Mouse (Mus musculus): ENCODE data around the gene Tex14. TPM values are rescaled to one million over a fixed set of nuclear protein-coding genes. Genes with fewer than 3 reads are reported as not detected.
A peak's percentile ranks its signal among the peaks of the same experiment; 100 is the strongest.

Tex14 gene
- polyA plus RNA-seq, 1 experiment from 2014 or later: 0.86 TPM

- H3K4me1 ChIP-seq: no peaks in the 10 kb centered on the region
- H3K27me3 ChIP-seq (replicated peaks): no peaks in the 10 kb centered on the region
- H3K4me3 ChIP-seq (replicated peaks): no peak within 1 kb of the TSS
- H3K9ac ChIP-seq (replicated peaks): no peak within 1 kb of the TSS
- H3K4me2 ChIP-seq: no peak within 1 kb of the TSS
- H3K27ac ChIP-seq (replicated peaks): no peak within 1 kb of the TSS
- H3K36me3 ChIP-seq: no peaks in the 10 kb centered on the region
- 81% methylated on average over 3 of the region's 3 CpGs for WGBS
- ATAC-seq (ENCODE audit: low FRiP score): no peak
- no peaks in the 10 kb centered on the region for H3K9me3 ChIP-seq (replicated peaks)
These were observed 161.6 kb downstream of the Tex14 start, which contains the start of gene Gm11492 for GRCm38 (mm10) chr11:87566501-87566900. Gene Gm11492, plus strand, starts transcription at chr11:87566653.

GRCm38 (mm10) chr11:87568255-87568953 lies 163.5 kb downstream of the Tex14 start, which contains the start of gene Sept4:
Gene Sept4, plus strand, starts transcription at chr11:87568903.
- Histone ChIP-seq H3K9ac (replicated peaks) (no peak within 1 kb of the TSS), H3K4me1 (no peaks in the 10 kb centered on the region), H3K36me3 (no peaks in the 10 kb centered on the region), H3K4me2 (no peak within 1 kb of the TSS), H3K4me3 (replicated peaks) (no peak within 1 kb of the TSS), H3K27me3 (replicated peaks) (no peaks in the 10 kb centered on the region), H3K27ac (replicated peaks) (no peak within 1 kb of the TSS), H3K9me3 (replicated peaks) (no peaks in the 10 kb centered on the region)
- ATAC-seq (ENCODE audit: low FRiP score): no peak
- 79% methylated on average over 7 of the region's 7 CpGs for WGBS

GRCm38 (mm10) chr11:87570743-87571142 lies 165.9 kb downstream of the Tex14 start:
- ATAC-seq (ENCODE audit: low FRiP score): no peak
- Histone ChIP-seq H3K4me2 (no peak overlapping the region), H3K4me1 (no peaks in the 10 kb centered on the region), H3K36me3 (no peaks in the 10 kb centered on the region), H3K4me3 (replicated peaks) (no peak overlapping the region), H3K9me3 (replicated peaks) (no peaks in the 10 kb centered on the region), H3K27me3 (replicated peaks) (no peaks in the 10 kb centered on the region), H3K9ac (replicated peaks) (no peak overlapping the region), H3K27ac (replicated peaks) (no peak overlapping the region)
- 85% methylated on average over 5 of the region's 5 CpGs for WGBS

- H3K36me3 ChIP-seq: no peaks in the 10 kb centered on the region
- H3K9ac ChIP-seq (replicated peaks): no peak overlapping the region
- 96% methylated on average over 1 of the region's 1 CpGs for WGBS
- no peak overlapping the region for H3K27ac ChIP-seq (replicated peaks)
- H3K4me3 ChIP-seq (replicated peaks): no peak overlapping the region
- H3K4me2 ChIP-seq: no peak overlapping the region
- H3K4me1 ChIP-seq: no peaks in the 10 kb centered on the region
- no peaks in the 10 kb centered on the region for H3K9me3 ChIP-seq (replicated peaks)
- ATAC-seq (ENCODE audit: low FRiP score): no peak
- no peaks in the 10 kb centered on the region for H3K27me3 ChIP-seq (replicated peaks)
These were observed 166.6 kb downstream of the Tex14 start for GRCm38 (mm10) chr11:87571361-87571950.

GRCm38 (mm10) chr11:87573751-87574150 lies 168.9 kb downstream of the Tex14 start:
- Histone ChIP-seq H3K27ac (replicated peaks) (no peak overlapping the region), H3K36me3 (no peaks in the 10 kb centered on the region), H3K4me2 (no peak overlapping the region), H3K9me3 (replicated peaks) (no peaks in the 10 kb centered on the region), H3K27me3 (replicated peaks) (no peaks in the 10 kb centered on the region), H3K4me3 (replicated peaks) (no peak overlapping the region), H3K4me1 (peaks cover 17% of the 10 kb centered on the region), H3K9ac (replicated peaks) (no peak overlapping the region)
- ATAC-seq (ENCODE audit: low FRiP score): no peak
- WGBS: 75% methylated on average over 7 of the region's 7 CpGs

GRCm38 (mm10) chr11:87574520-87575180 lies 169.8 kb downstream of the Tex14 start:
- Histone ChIP-seq H3K4me2 (no peak overlapping the region), H3K27ac (replicated peaks) (no peak overlapping the region), H3K9me3 (replicated peaks) (no peaks in the 10 kb centered on the region), H3K4me3 (replicated peaks) (no peak overlapping the region), H3K27me3 (replicated peaks) (no peaks in the 10 kb centered on the region), H3K9ac (replicated peaks) (no peak overlapping the region), H3K4me1 (peaks cover 23% of the 10 kb centered on the region), H3K36me3 (no peaks in the 10 kb centered on the region)
- 76% methylated on average over 21 of the region's 21 CpGs for WGBS
- no peak for ATAC-seq (ENCODE audit: low FRiP score)

- H3K4me3 ChIP-seq (replicated peaks): peak overlapping the region; percentile 66
- H3K9ac ChIP-seq (replicated peaks): peak overlapping the region; percentile 74
- H3K9me3 ChIP-seq (replicated peaks): no peaks in the 10 kb centered on the region
- no peaks in the 10 kb centered on the region for H3K36me3 ChIP-seq
- peak overlapping the region; percentile 95 for H3K4me2 ChIP-seq
- H3K27me3 ChIP-seq (replicated peaks): no peaks in the 10 kb centered on the region
- H3K4me1 ChIP-seq: peaks cover 23% of the 10 kb centered on the region
- 26% methylated on average over 6 of the region's 6 CpGs for WGBS
- no peak for ATAC-seq (ENCODE audit: low FRiP score)
- peak overlapping the region; percentile 78; the same call in 1 of the 2 replicates for H3K27ac ChIP-seq (replicated peaks)
These were observed 172.9 kb downstream of the Tex14 start for GRCm38 (mm10) chr11:87577601-87578248.

GRCm38 (mm10) chr11:87578249-87578962 lies 173.5 kb downstream of the Tex14 start:
- peak overlapping the region; percentile 78 for H3K27ac ChIP-seq (replicated peaks)
- peak overlapping the region; percentile 66 for H3K4me3 ChIP-seq (replicated peaks)
- peak; percentile 87 for ATAC-seq (ENCODE audit: low FRiP score)
- peak overlapping the region; percentile 74 for H3K9ac ChIP-seq (replicated peaks)
- WGBS: under 1% methylated on average over 40 of the region's 40 CpGs
- H3K9me3 ChIP-seq (replicated peaks): no peaks in the 10 kb centered on the region
- no peaks in the 10 kb centered on the region for H3K36me3 ChIP-seq
- no peaks in the 10 kb centered on the region for H3K27me3 ChIP-seq (replicated peaks)
- peaks cover 23% of the 10 kb centered on the region for H3K4me1 ChIP-seq
- H3K4me2 ChIP-seq: peak overlapping the region; percentile 95

GRCm38 (mm10) chr11:87578963-87579601 lies 174.2 kb downstream of the Tex14 start:
- peak; percentile 64 for ATAC-seq (ENCODE audit: low FRiP score)
- no peaks in the 10 kb centered on the region for H3K9me3 ChIP-seq (replicated peaks)
- peak overlapping the region; percentile 66 for H3K4me3 ChIP-seq (replicated peaks)
- peak overlapping the region; percentile 78 for H3K27ac ChIP-seq (replicated peaks)
- 19% methylated on average over 10 of the region's 10 CpGs for WGBS
- H3K4me1 ChIP-seq: peaks cover 23% of the 10 kb centered on the region
- no peaks in the 10 kb centered on the region for H3K27me3 ChIP-seq (replicated peaks)
- H3K4me2 ChIP-seq: peak overlapping the region; percentile 95
- no peaks in the 10 kb centered on the region for H3K36me3 ChIP-seq
- peak overlapping the region; percentile 74 for H3K9ac ChIP-seq (replicated peaks)

GRCm38 (mm10) chr11:87579713-87580112 lies 174.8 kb downstream of the Tex14 start:
- WGBS: 28% methylated on average over 1 of the region's 1 CpGs
- no peaks in the 10 kb centered on the region for H3K36me3 ChIP-seq
- no peak overlapping the region for H3K9ac ChIP-seq (replicated peaks)
- H3K27me3 ChIP-seq (replicated peaks): no peaks in the 10 kb centered on the region
- no peak overlapping the region for H3K4me3 ChIP-seq (replicated peaks)
- H3K4me1 ChIP-seq: peaks cover 23% of the 10 kb centered on the region
- ATAC-seq (ENCODE audit: low FRiP score): no peak
- peak overlapping the region; percentile 95; the same call in 1 of the 2 replicates for H3K4me2 ChIP-seq
- H3K27ac ChIP-seq (replicated peaks): no peak overlapping the region
- no peaks in the 10 kb centered on the region for H3K9me3 ChIP-seq (replicated peaks)

Data from neural tube, embryonic 15.5 days (tissue).